Mouse (Mus musculus) lung, embryonic 14.5 days (tissue): ENCODE data around the gene Marveld1. TPM values are rescaled to one million over a fixed set of nuclear protein-coding genes. Genes with fewer than 3 reads are reported as not detected.
A peak's percentile ranks its signal among the peaks of the same experiment; 100 is the strongest.

Experiments used
- ATAC-seq: fragments of 200-750 bp; cut with Nextera tagmentation; 2 replicates; pipeline ENCODE4 v1.8.0; 2017; ENCODE audit warnings: mild to moderate bottlenecking, moderate TSS enrichment, moderate library complexity; ENCODE audit not compliant: insufficient read depth
- DNase-seq: peaks from one replicate; pipeline ENCODE4 v3.0.0-alpha.2; 2015
- H3K27ac ChIP-seq: fragments of 300-500 bp; sonication (generic); 2 replicates; pipeline ENCODE4 v1.5.1; 2014; ENCODE audit warnings: low read depth, mild to moderate bottlenecking, moderate library complexity
- H3K27me3 ChIP-seq: fragments of 300-500 bp; sonication (generic); 2 replicates; pipeline ENCODE4 v1.6.1; 2014; ENCODE audit warnings: low read length, control low read depth; ENCODE audit not compliant: insufficient read depth
- H3K36me3 ChIP-seq: fragments of 300-500 bp; sonication (generic); 2 replicates; pipeline ENCODE4 v1.6.1; 2014; ENCODE audit warnings: control low read depth; ENCODE audit not compliant: insufficient read depth
- H3K4me1 ChIP-seq: fragments of 300-500 bp; sonication (generic); 2 replicates; pipeline ENCODE4 v1.6.1; 2014; ENCODE audit warnings: antibody characterized with exemption, control low read depth; ENCODE audit not compliant: insufficient read depth
- H3K4me2 ChIP-seq: fragments of 300-500 bp; sonication (generic); 2 replicates; pipeline ENCODE4 v1.6.1; 2014; ENCODE audit warnings: mild to moderate bottlenecking
- H3K4me3 ChIP-seq: fragments of 300-500 bp; sonication (generic); 2 replicates; pipeline ENCODE4 v1.5.1; 2014; ENCODE audit warnings: low read depth, low read length
- H3K9ac ChIP-seq: fragments of 300-500 bp; sonication (generic); 2 replicates; pipeline ENCODE4 v1.6.1; 2014
- H3K9me3 ChIP-seq: fragments of 300-500 bp; sonication (generic); 2 replicates; pipeline ENCODE4 v1.6.1; 2016; ENCODE audit warnings: low read depth, low read length, control low read depth
- CTCF ChIP-seq: IDR thresholded peaks from 2 replicates; pipeline ENCODE4 v1.5.1; 2016; ENCODE audit warnings: antibody characterized with exemption, low read depth
- WGBS: fragments of 180-500 bp; shearing (Covaris S2); extraction: QIAGEN DNeasy Blood & Tissue Kit; methylation state at CpG from one replicate; pipeline ENCODE4 v1.1.7; 2014; 5-methylcytosine and 5-hydroxymethylcytosine counted together
- polyA plus RNA-seq: library from polyadenylated mRNA; unstranded; fragments of >200 nt; fragmentation: Nextera tagmentation; extraction: Ambion mirVana; gene quantifications from 2 replicates; pipeline ENCODE4 v1.2.1, GENCODE M21; 2014

Marveld1 gene
- 18.6 and 25.4 TPM in 2 replicates for polyA plus RNA-seq

DNA sequence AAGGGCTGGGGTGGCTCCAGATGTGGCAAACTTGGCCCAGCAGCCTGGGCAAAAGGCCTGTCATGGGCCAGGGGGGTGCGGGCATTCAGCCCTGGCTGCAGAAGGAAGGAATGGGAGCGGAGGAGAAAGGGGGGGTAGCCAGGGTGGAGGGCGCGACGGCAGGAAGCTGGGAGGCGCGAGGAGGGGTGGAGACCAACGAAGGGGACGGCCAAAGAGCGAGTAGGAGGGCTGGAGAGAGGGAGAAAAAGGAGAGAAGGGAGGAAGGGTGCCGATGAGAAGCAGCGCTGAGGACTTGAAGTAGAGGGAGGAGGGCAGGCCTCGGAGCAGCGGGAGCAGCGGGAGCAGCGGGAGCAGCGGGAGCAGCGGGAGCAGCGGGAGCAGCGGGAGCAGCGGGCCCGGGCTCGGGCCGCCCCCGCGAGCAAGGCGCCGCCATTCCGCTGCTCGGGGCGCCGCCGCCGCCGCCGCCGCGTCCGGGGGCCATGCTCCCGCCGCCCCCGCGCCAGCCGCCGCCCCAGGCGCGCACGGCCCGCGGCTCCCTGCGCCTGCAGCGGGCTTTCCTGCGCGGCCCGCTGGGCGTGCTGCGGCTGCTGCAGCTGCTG lies at the start of gene Marveld1:
TSS of gene Marveld1 (plus strand) at position 231 of the 599 bp plus-strand sequence.
- Histone ChIP-seq H3K4me3 (peak within 1 kb of the TSS; percentile 74), H3K36me3 (peaks cover 9% of the 10 kb centered on the region), H3K4me1 (peaks cover 19% of the 10 kb centered on the region), H3K9ac (peak within 1 kb of the TSS; percentile 89), H3K4me2 (peak within 1 kb of the TSS; percentile 90), H3K9me3 (no peaks in the 10 kb centered on the region), H3K27ac (peak within 1 kb of the TSS; percentile 94), H3K27me3 (no peaks in the 10 kb centered on the region)
- WGBS = under 1% methylated on average over 56 of the region's 57 CpGs
- ATAC-seq (peak; percentile 74), DNase-seq (peak; percentile 87)
- TF ChIP-seq CTCF = 0 out of 2 replicates have a peak, but pooled peaks have one; percentile 20

DNA sequence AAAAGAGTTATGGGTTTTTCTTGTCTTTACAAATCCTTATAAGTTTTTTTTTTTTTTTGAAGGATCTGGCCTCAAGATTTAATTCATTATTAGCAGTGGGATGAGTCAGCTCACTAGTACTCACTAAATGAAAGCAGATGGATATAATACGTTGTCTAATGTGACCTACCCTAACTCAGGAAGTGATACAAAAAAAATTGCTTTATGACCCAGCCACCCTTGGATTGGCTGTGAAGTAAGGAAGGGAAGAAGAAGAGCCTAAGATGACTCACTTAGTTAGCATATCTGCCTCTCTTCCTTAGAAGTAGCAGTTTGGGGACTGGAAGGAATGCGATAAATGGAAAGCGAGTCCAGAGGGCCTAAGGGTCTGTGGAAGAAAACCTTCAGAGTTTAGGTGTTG lies 47.8 kb upstream of the Marveld1 start:
- ATAC-seq = no peak
- 86% methylated on average over 3 of the region's 3 CpGs for WGBS
- H3K4me2 ChIP-seq = no peak overlapping the region
- DNase-seq = no peak
- no peak overlapping the region for H3K27ac ChIP-seq
- no peak for TF ChIP-seq CTCF
- no peak overlapping the region for H3K9ac ChIP-seq
- no peaks in the 10 kb centered on the region for H3K9me3 ChIP-seq
- no peak overlapping the region for H3K4me3 ChIP-seq
- H3K4me1 ChIP-seq = no peaks in the 10 kb centered on the region
- H3K27me3 ChIP-seq = no peaks in the 10 kb centered on the region
- H3K36me3 ChIP-seq = peaks cover 34% of the 10 kb centered on the region

DNA sequence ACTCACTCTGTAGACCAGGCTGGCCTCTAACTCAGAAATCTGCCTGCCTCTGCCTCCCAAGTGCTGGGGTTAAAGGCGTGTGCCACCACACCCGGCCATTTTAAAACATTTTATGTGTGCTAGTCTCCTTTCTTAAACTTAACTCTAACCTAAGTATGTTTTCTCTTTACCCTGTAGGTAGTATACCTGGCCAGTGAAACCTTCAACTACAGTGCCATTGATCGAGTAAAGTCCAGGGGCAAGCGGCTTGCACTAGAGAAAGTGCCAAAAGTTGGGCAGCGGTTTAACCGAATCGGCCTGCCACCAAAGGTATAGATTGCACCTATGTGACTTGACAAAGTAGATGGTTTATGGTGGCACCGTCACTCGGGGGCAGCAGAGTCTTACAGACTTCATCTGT lies 42.5 kb upstream of the Marveld1 start:
- ATAC-seq = no peak
- Histone ChIP-seq H3K27me3 (no peaks in the 10 kb centered on the region), H3K4me1 (no peaks in the 10 kb centered on the region), H3K4me3 (no peak overlapping the region), H3K36me3 (peaks cover 40% of the 10 kb centered on the region), H3K9me3 (no peaks in the 10 kb centered on the region), H3K4me2 (no peak overlapping the region), H3K27ac (no peak overlapping the region), H3K9ac (no peak overlapping the region)
- no peak for TF ChIP-seq CTCF
- DNase-seq = no peak
- WGBS = 93% methylated on average over 9 of the region's 9 CpGs

GRCm38 (mm10) chr19:42115783-42116335 lies 31.3 kb upstream of the Marveld1 start:
- Histone ChIP-seq H3K27ac (peak overlapping the region; percentile 58), H3K4me2 (no peak overlapping the region), H3K4me3 (no peak overlapping the region), H3K4me1 (no peaks in the 10 kb centered on the region), H3K36me3 (peaks cover 68% of the 10 kb centered on the region), H3K27me3 (no peaks in the 10 kb centered on the region), H3K9ac (no peak overlapping the region), H3K9me3 (no peaks in the 10 kb centered on the region)
- ATAC-seq (no peak), DNase-seq (peak; percentile 37)
- 72% methylated on average over 4 of the region's 4 CpGs for WGBS
- no peak for TF ChIP-seq CTCF

DNA sequence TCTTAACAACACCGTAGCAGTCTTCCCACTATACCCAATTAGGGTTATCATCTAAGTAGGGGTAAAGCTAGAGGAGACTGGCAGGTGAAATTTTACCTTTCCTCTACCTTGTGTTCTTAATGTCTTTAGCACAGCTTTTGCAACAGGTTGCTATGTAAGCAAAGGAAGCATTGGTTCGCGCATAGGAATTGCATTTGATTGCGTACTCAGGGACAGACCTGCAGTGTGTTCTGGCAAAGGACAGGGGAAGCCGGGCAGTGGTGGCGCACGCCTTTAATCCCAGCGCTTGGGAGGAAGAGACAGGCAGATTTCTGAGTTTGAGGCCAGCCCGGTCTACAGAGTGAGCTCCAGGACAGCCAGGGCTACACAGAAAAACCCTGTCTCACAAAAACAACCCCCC lies 29.1 kb upstream of the Marveld1 start:
- Histone ChIP-seq H3K9ac (no peak overlapping the region), H3K27me3 (no peaks in the 10 kb centered on the region), H3K4me3 (no peak overlapping the region), H3K9me3 (no peaks in the 10 kb centered on the region), H3K4me1 (no peaks in the 10 kb centered on the region), H3K36me3 (peaks cover 88% of the 10 kb centered on the region), H3K27ac (no peak overlapping the region), H3K4me2 (no peak overlapping the region)
- no peak for TF ChIP-seq CTCF
- DNase-seq = no peak
- WGBS = 93% methylated on average over 9 of the region's 9 CpGs
- ATAC-seq = no peak

DNA sequence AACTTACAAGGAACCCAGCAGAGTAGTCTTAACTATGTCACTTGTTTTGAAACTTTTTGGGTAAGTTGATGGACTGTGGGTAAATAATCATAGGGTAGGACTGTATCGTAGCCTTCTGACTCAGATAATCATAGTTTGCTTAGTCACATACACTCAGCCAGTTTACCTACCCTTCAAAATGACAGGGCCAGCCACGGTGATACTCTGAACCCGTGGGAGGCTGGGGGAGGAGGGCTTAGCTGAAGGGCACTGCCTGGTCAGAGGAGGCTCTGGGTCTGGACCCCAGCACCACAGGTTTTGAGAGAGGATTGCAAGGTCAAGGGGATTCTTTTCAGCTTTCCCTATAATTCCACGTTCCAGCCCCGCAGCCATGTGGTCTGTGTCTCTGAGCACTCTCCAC lies 28.6 kb upstream of the Marveld1 start:
- no peak overlapping the region for H3K4me3 ChIP-seq
- no peak for TF ChIP-seq CTCF
- no peak overlapping the region for H3K9ac ChIP-seq
- no peak overlapping the region for H3K4me2 ChIP-seq
- ATAC-seq (no peak), DNase-seq (no peak)
- H3K27ac ChIP-seq = no peak overlapping the region
- no peaks in the 10 kb centered on the region for H3K9me3 ChIP-seq
- H3K4me1 ChIP-seq = no peaks in the 10 kb centered on the region
- WGBS = 72% methylated on average over 5 of the region's 5 CpGs
- peaks cover 88% of the 10 kb centered on the region for H3K36me3 ChIP-seq
- no peaks in the 10 kb centered on the region for H3K27me3 ChIP-seq

- DNase-seq = no peak
- WGBS = 89% methylated on average over 8 of the region's 8 CpGs
- Histone ChIP-seq H3K27me3 (no peaks in the 10 kb centered on the region), H3K4me1 (no peaks in the 10 kb centered on the region), H3K27ac (no peak overlapping the region), H3K9me3 (no peaks in the 10 kb centered on the region), H3K9ac (no peak overlapping the region), H3K4me2 (no peak overlapping the region), H3K36me3 (peaks cover 87% of the 10 kb centered on the region), H3K4me3 (no peak overlapping the region)
- no peak for ATAC-seq
- TF ChIP-seq CTCF = no peak
Observed at GRCm38 (mm10) chr19:42120451-42120850, 26.7 kb upstream of the Marveld1 start.
